Mouse (Mus musculus): ENCODE data around the gene Itih5. TPM values are rescaled to one million over a fixed set of nuclear protein-coding genes. Genes with fewer than 3 reads are reported as not detected.

Itih5 gene
- polyA plus RNA-seq (2017; shearing (Covaris generic)): 22.3 TPM

DNA sequence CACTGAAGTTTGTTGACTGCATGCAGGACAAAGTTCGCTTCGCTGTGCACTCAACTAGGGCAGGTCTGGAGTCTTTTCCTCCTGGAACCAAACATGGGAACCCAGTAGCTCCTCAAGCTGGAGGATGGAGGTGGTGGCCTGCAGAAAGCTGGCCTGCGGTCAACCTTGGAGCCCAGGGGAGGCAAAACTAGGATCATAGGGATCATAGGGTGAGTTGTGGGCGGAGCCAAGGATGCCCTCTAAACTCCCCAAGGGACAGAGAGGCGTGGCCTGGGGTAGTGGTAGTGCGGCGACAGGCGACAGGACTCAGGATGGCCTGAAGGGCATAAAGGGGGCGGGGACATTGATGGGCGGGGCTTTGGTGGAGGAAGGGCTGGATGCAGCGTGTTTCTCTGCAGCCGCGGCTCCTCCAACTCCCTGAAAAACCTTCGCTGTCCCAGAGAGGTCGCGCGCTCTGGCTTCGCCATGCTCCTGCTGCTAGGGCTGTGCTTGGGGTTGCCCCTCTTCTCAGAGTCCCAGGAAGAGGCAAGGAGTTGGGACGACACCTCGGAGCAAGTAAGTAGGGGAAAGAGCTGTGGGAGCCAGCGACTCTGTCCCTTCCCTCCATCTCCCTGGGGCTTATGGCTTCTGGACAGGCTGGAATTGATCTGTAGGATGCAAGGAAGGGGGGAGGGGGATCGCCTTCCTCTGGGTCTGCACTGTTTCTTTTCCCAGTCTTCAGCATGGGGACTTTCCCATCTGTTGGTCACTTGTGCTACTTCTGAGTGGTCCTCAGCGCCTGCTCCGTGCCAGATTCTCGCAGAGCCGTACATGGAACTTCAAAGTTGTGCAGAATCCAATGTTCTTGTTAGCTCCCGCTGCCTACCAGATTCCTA, at the start of gene Itih5:
Gene Itih5, plus strand, starts transcription at position 371 of the 875 bp plus-strand sequence.

GRCm38 (mm10) chr2:10131296-10131695, 22.1 kb upstream of the Itih5 start, which contains the start of gene Itih2:
Gene Itih2, minus strand, starts transcription at chr2:10131396.

Other genes starting within 250 kb of the Itih5 start
- gene Taf3, start 105.0 kb upstream of the Itih5 start, polyA plus RNA-seq (2017; shearing (Covaris generic)): 21.7 TPM
- 438 TPM for gene Atp5c1, start 73.1 kb upstream of the Itih5 start, polyA plus RNA-seq (2017; shearing (Covaris generic))
- 35.2 TPM for gene Kin, start 73.0 kb upstream of the Itih5 start, polyA plus RNA-seq (2017; shearing (Covaris generic))
- gene Itih2, start 22.2 kb upstream of the Itih5 start, polyA plus RNA-seq (2017; shearing (Covaris generic)): not detected
- gene Sfmbt2, start 216.9 kb downstream of the Itih5 start, polyA plus RNA-seq (2017; shearing (Covaris generic)): 6.4 TPM